Mouse (Mus musculus): Measurements from ENCODE around the gene Uck1. TPM values are rescaled to one million over a fixed set of nuclear protein-coding genes. Genes with fewer than 3 reads are reported as not detected.

Gene Uck1
- polyA plus RNA-seq, 1 experiment from 2014 or later: 68.1 TPM

- Histone ChIP-seq H3K4me1 (peaks cover 20% of the 10 kb centered on the region), H3K36me3 (peaks cover 48% of the 10 kb centered on the region), H3K4me3 (peak within 1 kb of the TSS; percentile 70), H3K9me3 (no peaks in the 10 kb centered on the region), H3K27ac (peak within 1 kb of the TSS; percentile 92), H3K27me3 (no peaks in the 10 kb centered on the region), H3K9ac (peak within 1 kb of the TSS; percentile 74), H3K4me2 (peak within 1 kb of the TSS; percentile 79)
- ATAC-seq (ENCODE audit: insufficient number of reproducible peaks, low FRiP score, low TSS enrichment, low read depth): peak; percentile 87
- WGBS: under 1% methylated on average over 54 of the region's 54 CpGs
Measured at GRCm38 (mm10) chr2:32235886-32236759, 23.8 kb downstream of the Uck1 start, which contains the start of gene Pomt1. Pomt1 (plus strand) TSS chr2:32236590.

- ATAC-seq (ENCODE audit: insufficient number of reproducible peaks, low FRiP score, low TSS enrichment, low read depth): no peak
- Histone ChIP-seq H3K27ac (peak overlapping the region; percentile 92), H3K9ac (no peak overlapping the region), H3K4me2 (peak overlapping the region; percentile 79), H3K9me3 (no peaks in the 10 kb centered on the region), H3K27me3 (no peaks in the 10 kb centered on the region), H3K4me3 (peak overlapping the region; percentile 70), H3K36me3 (peaks cover 49% of the 10 kb centered on the region), H3K4me1 (peaks cover 20% of the 10 kb centered on the region)
- 30% methylated on average over 7 of the region's 7 CpGs for WGBS
Measured at GRCm38 (mm10) chr2:32235433-32235832, 24.5 kb downstream of the Uck1 start.

GRCm38 (mm10) chr2:32222057-32222456, 37.9 kb downstream of the Uck1 start:
- no peak for ATAC-seq (ENCODE audit: insufficient number of reproducible peaks, low FRiP score, low TSS enrichment, low read depth)
- H3K9me3 ChIP-seq: no peaks in the 10 kb centered on the region
- H3K4me1 ChIP-seq: no peaks in the 10 kb centered on the region
- H3K36me3 ChIP-seq: peaks cover 100% of the 10 kb centered on the region
- no peak overlapping the region for H3K27ac ChIP-seq
- WGBS: 83% methylated on average over 10 of the region's 10 CpGs
- H3K27me3 ChIP-seq: no peaks in the 10 kb centered on the region
- no peak overlapping the region for H3K9ac ChIP-seq
- H3K4me2 ChIP-seq: no peak overlapping the region
- no peak overlapping the region for H3K4me3 ChIP-seq

GRCm38 (mm10) chr2:32221577-32221976, 38.4 kb downstream of the Uck1 start:
- no peak overlapping the region for H3K4me3 ChIP-seq
- no peaks in the 10 kb centered on the region for H3K27me3 ChIP-seq
- H3K4me2 ChIP-seq: no peak overlapping the region
- no peak overlapping the region for H3K9ac ChIP-seq
- 90% methylated on average over 7 of the region's 7 CpGs for WGBS
- H3K36me3 ChIP-seq: peaks cover 100% of the 10 kb centered on the region
- no peak for ATAC-seq (ENCODE audit: insufficient number of reproducible peaks, low FRiP score, low TSS enrichment, low read depth)
- no peak overlapping the region for H3K27ac ChIP-seq
- no peaks in the 10 kb centered on the region for H3K4me1 ChIP-seq
- H3K9me3 ChIP-seq: no peaks in the 10 kb centered on the region

- no peak overlapping the region for H3K27ac ChIP-seq
- 94% methylated on average over 10 of the region's 10 CpGs for WGBS
- no peak for ATAC-seq (ENCODE audit: insufficient number of reproducible peaks, low FRiP score, low TSS enrichment, low read depth)
- H3K4me1 ChIP-seq: no peaks in the 10 kb centered on the region
- H3K9me3 ChIP-seq: no peaks in the 10 kb centered on the region
- no peaks in the 10 kb centered on the region for H3K27me3 ChIP-seq
- no peak overlapping the region for H3K4me3 ChIP-seq
- no peak overlapping the region for H3K4me2 ChIP-seq
- no peak overlapping the region for H3K9ac ChIP-seq
- peaks cover 100% of the 10 kb centered on the region for H3K36me3 ChIP-seq
Measured at GRCm38 (mm10) chr2:32220969-32221368, 39.0 kb downstream of the Uck1 start.

- 98% methylated on average over 6 of the region's 6 CpGs for WGBS
- no peak overlapping the region for H3K9ac ChIP-seq
Measured at GRCm38 (mm10) chr2:32220021-32220420, 39.9 kb downstream of the Uck1 start.

GRCm38 (mm10) chr2:32219501-32219900, 40.5 kb downstream of the Uck1 start:
- no peak overlapping the region for H3K4me3 ChIP-seq
- no peaks in the 10 kb centered on the region for H3K4me1 ChIP-seq
- no peak overlapping the region for H3K4me2 ChIP-seq
- no peak overlapping the region for H3K27ac ChIP-seq
- peaks cover 100% of the 10 kb centered on the region for H3K36me3 ChIP-seq
- H3K9ac ChIP-seq: no peak overlapping the region
- no peaks in the 10 kb centered on the region for H3K9me3 ChIP-seq
- 90% methylated on average over 14 of the region's 14 CpGs for WGBS
- no peak for ATAC-seq (ENCODE audit: insufficient number of reproducible peaks, low FRiP score, low TSS enrichment, low read depth)
- H3K27me3 ChIP-seq: no peaks in the 10 kb centered on the region

More at GRCm38 (mm10) chr2:32220021-32220420, 39.9 kb downstream of the Uck1 start:
- Histone ChIP-seq H3K4me1 (no peaks in the 10 kb centered on the region), H3K9me3 (no peaks in the 10 kb centered on the region), H3K36me3 (peaks cover 100% of the 10 kb centered on the region), H3K27me3 (no peaks in the 10 kb centered on the region), H3K27ac (no peak overlapping the region), H3K4me3 (no peak overlapping the region), H3K4me2 (no peak overlapping the region)
- ATAC-seq (ENCODE audit: insufficient number of reproducible peaks, low FRiP score, low TSS enrichment, low read depth): no peak

- H3K9me3 ChIP-seq: no peaks in the 10 kb centered on the region
- no peak for ATAC-seq (ENCODE audit: insufficient number of reproducible peaks, low FRiP score, low TSS enrichment, low read depth)
- no peak overlapping the region for H3K4me3 ChIP-seq
- H3K4me2 ChIP-seq: no peak overlapping the region
- peaks cover 100% of the 10 kb centered on the region for H3K36me3 ChIP-seq
- H3K27me3 ChIP-seq: no peaks in the 10 kb centered on the region
- H3K27ac ChIP-seq: no peak overlapping the region
- WGBS: 89% methylated on average over 11 of the region's 11 CpGs
- no peak overlapping the region for H3K9ac ChIP-seq
- no peaks in the 10 kb centered on the region for H3K4me1 ChIP-seq
Measured at GRCm38 (mm10) chr2:32218541-32219334, 41.2 kb downstream of the Uck1 start.

- H3K36me3 ChIP-seq: peaks cover 100% of the 10 kb centered on the region
- no peak overlapping the region for H3K27ac ChIP-seq
- H3K27me3 ChIP-seq: no peaks in the 10 kb centered on the region
- H3K9me3 ChIP-seq: no peaks in the 10 kb centered on the region
- no peak overlapping the region for H3K9ac ChIP-seq
- H3K4me3 ChIP-seq: no peak overlapping the region
- H3K4me1 ChIP-seq: no peaks in the 10 kb centered on the region
- no peak overlapping the region for H3K4me2 ChIP-seq
- ATAC-seq (ENCODE audit: insufficient number of reproducible peaks, low FRiP score, low TSS enrichment, low read depth): no peak
- WGBS: 91% methylated on average over 5 of the region's 5 CpGs
Measured at GRCm38 (mm10) chr2:32218113-32218512, 41.8 kb downstream of the Uck1 start.

- Histone ChIP-seq H3K27me3 (no peaks in the 10 kb centered on the region), H3K27ac (no peak overlapping the region), H3K4me1 (no peaks in the 10 kb centered on the region), H3K4me2 (no peak overlapping the region), H3K4me3 (no peak overlapping the region), H3K9ac (no peak overlapping the region), H3K36me3 (peaks cover 100% of the 10 kb centered on the region), H3K9me3 (no peaks in the 10 kb centered on the region)
- no peak for ATAC-seq (ENCODE audit: insufficient number of reproducible peaks, low FRiP score, low TSS enrichment, low read depth)
- WGBS: 85% methylated on average over 8 of the region's 8 CpGs
Measured at GRCm38 (mm10) chr2:32217656-32218055, 42.3 kb downstream of the Uck1 start.

- Histone ChIP-seq H3K9me3 (no peaks in the 10 kb centered on the region), H3K9ac (no peak overlapping the region), H3K27me3 (no peaks in the 10 kb centered on the region), H3K4me1 (no peaks in the 10 kb centered on the region), H3K27ac (no peak overlapping the region), H3K4me3 (no peak overlapping the region), H3K4me2 (no peak overlapping the region), H3K36me3 (peaks cover 100% of the 10 kb centered on the region)
- ATAC-seq (ENCODE audit: insufficient number of reproducible peaks, low FRiP score, low TSS enrichment, low read depth): no peak
- WGBS: 86% methylated on average over 10 of the region's 10 CpGs
Measured at GRCm38 (mm10) chr2:32216506-32216905, 43.5 kb downstream of the Uck1 start.

- no peak for ATAC-seq (ENCODE audit: insufficient number of reproducible peaks, low FRiP score, low TSS enrichment, low read depth)
- Histone ChIP-seq H3K4me1 (no peaks in the 10 kb centered on the region), H3K9ac (no peak overlapping the region), H3K9me3 (no peaks in the 10 kb centered on the region), H3K27ac (no peak overlapping the region), H3K4me3 (no peak overlapping the region), H3K4me2 (no peak overlapping the region), H3K27me3 (no peaks in the 10 kb centered on the region), H3K36me3 (peaks cover 100% of the 10 kb centered on the region)
- 91% methylated on average over 10 of the region's 10 CpGs for WGBS
Measured at GRCm38 (mm10) chr2:32215576-32215975, 44.4 kb downstream of the Uck1 start.
